ENCODE assay signal across 1 mouse cellular context in genomic region chr12:110500095-110500494, GRCm38 (mm10).
TF ChIP-seq lines count a peak whose summit lies in the region.

No protein-coding gene starts in this region.

TF ChIP-seq in MEL, 35 proteins besides CTCF, POLR2A, EP300 and RAD21 (continued from another document):
- TF ChIP-seq CHD1 (IDR thresholded peaks at IDR 0.05; ENCODE audit: low read depth, low read length), result no peak
- no peak for TF ChIP-seq MYC (IDR thresholded peaks at IDR 0.05; ENCODE audit: low read depth, low read length)
- no peak for TF ChIP-seq MAFK (IDR thresholded peaks at IDR 0.05; ENCODE audit: borderline replicate concordance, low read depth, low read length)
